Mouse (Mus musculus) erythroid progenitor cell, adult 5-6 weeks (primary cell): ENCODE data around the gene Cyp4x1. TPM values are rescaled to one million over a fixed set of nuclear protein-coding genes. Genes with fewer than 3 reads are reported as not detected.

Experiments used
- ATAC-seq: replicated peaks from 2 replicates; pipeline ENCODE4 v1.8.0; 2016; ENCODE audit warnings: moderate number of reproducible peaks, mild to moderate bottlenecking, moderate TSS enrichment, inconsistent platforms; ENCODE audit not compliant: poor library complexity, low FRiP score, severe bottlenecking
- total RNA-seq, 2 experiments: library from RNA; stranded (forward) in 1 of 2; stranded (reverse) in 1 of 2; fragments of 150-400 nt in 1 of 2; fragments of 186-747, 209-891 nt in 1 of 2; gene quantifications; 2 replicates each; pipeline versions ENCODE4 v1.2.3 to v1.2.4; 2015 to 2017; ENCODE audit warnings: low replicate concordance in 2 of 2

Cyp4x1 gene
- total RNA-seq, 2 experiments from 2014 or later = not detected

GRCm38 (mm10) chr4:115093331-115093864 is 40.7 kb downstream of the Cyp4x1 start:
- no peak for ATAC-seq

GRCm38 (mm10) chr4:115091806-115092205 is 42.3 kb downstream of the Cyp4x1 start:
- no peak for ATAC-seq

GRCm38 (mm10) chr4:115090592-115090991 is 43.5 kb downstream of the Cyp4x1 start:
- ATAC-seq = 0 out of 2 replicates have a peak, but pooled peaks have one; percentile 21

GRCm38 (mm10) chr4:115088611-115089338 is 45.3 kb downstream of the Cyp4x1 start, which contains the start of gene Pdzk1ip1:
Gene Pdzk1ip1, plus strand, starts transcription at chr4:115088708.
- peak; percentile 86 for ATAC-seq

- no peak for ATAC-seq
These were observed 47.2 kb downstream of the Cyp4x1 start for GRCm38 (mm10) chr4:115086763-115087415.

- no peak for ATAC-seq
These were observed 47.8 kb downstream of the Cyp4x1 start for GRCm38 (mm10) chr4:115086257-115086656.

GRCm38 (mm10) chr4:115085522-115086095 is 48.5 kb downstream of the Cyp4x1 start:
- peak; percentile 61 for ATAC-seq

- no peak for ATAC-seq
These were observed 51.0 kb downstream of the Cyp4x1 start for GRCm38 (mm10) chr4:115083031-115083430.

- no peak for ATAC-seq
These were observed 54.2 kb downstream of the Cyp4x1 start for GRCm38 (mm10) chr4:115079821-115080349.

GRCm38 (mm10) chr4:115078892-115079820 is 54.9 kb downstream of the Cyp4x1 start:
- no peak for ATAC-seq

- no peak for ATAC-seq
These were observed 58.7 kb downstream of the Cyp4x1 start for GRCm38 (mm10) chr4:115075204-115075915.

GRCm38 (mm10) chr4:115074789-115075188 is 59.3 kb downstream of the Cyp4x1 start:
- ATAC-seq = no peak

- no peak for ATAC-seq
These were observed 62.4 kb downstream of the Cyp4x1 start for GRCm38 (mm10) chr4:115071668-115072067.

GRCm38 (mm10) chr4:115063518-115064239 is 70.4 kb downstream of the Cyp4x1 start:
- ATAC-seq = no peak

- ATAC-seq = no peak
These were observed 71.1 kb downstream of the Cyp4x1 start for GRCm38 (mm10) chr4:115062875-115063517.

GRCm38 (mm10) chr4:115062540-115062874 is 71.6 kb downstream of the Cyp4x1 start:
- no peak for ATAC-seq

- ATAC-seq = no peak
These were observed 73.3 kb downstream of the Cyp4x1 start for GRCm38 (mm10) chr4:115060753-115061152.

- ATAC-seq = no peak
These were observed 74.2 kb downstream of the Cyp4x1 start for GRCm38 (mm10) chr4:115059871-115060270.
